Mouse (Mus musculus): Measurements from ENCODE around the gene Gckr. TPM values are rescaled to one million over a fixed set of nuclear protein-coding genes. Genes with fewer than 3 reads are reported as not detected.
A peak's percentile ranks its signal among the peaks of the same experiment; 100 is the strongest.

Gckr gene
- not detected in 3 replicates for total RNA-seq (2017)

GRCm38 (mm10) chr5:31297047-31297757 lies at the start of gene Gckr:
Gene Gckr, plus strand, starts transcription at chr5:31297443.
- ATAC-seq (replicated peaks; ENCODE audit: insufficient number of reproducible peaks, low FRiP score, low TSS enrichment, poor library complexity, severe bottlenecking) = no peak

DNA sequence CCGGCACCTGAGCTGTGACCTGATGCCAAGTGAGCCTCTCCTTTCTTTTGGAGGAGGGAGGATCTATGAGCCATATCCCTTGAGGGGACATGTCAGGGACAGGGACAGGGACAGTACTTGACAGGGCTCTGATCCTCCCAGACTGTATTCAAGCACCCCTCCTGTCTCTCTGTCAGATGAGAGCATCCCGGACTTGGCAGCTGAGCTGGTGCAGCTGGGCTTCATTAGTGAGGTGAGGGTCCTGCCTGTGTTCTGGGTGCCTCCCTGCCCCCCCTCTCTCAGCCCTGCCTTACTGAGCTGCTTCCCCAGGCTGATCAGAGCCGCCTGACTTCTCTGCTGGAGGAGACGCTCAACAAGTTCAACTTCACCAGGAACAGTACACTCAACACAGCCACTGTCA lies 46.5 kb upstream of the Gckr start:
- no peak for ATAC-seq (replicated peaks; ENCODE audit: insufficient number of reproducible peaks, low FRiP score, low TSS enrichment, poor library complexity, severe bottlenecking)

DNA sequence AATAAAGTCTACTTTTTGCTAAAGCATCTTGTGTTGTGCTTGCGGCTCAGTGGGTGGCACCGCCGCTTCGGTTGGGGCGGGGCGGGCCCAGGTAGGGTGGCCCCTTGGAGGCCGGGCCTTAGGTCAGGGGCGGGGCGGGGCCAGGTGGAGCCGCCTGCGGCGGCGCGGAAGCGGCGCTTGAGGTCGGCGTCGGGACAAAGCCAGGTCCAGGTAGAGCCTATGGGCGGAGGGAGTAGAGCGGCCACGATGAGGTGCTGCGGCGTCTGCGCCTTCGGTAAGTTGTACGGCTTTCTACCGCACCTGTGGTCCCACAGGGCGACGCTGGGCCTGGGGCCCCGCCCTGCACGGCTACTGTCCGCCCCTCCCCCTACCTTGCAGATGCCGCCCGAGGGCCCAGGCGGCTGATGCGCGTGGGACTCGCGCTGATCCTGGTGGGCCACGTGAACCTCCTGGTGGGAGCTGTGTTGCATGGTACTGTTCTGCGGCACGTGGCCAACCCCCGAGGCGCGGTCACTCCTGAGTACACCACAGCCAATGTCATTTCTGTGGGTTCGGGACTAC lies 45.6 kb upstream of the Gckr start, which contains the start of gene Krtcap3:
TSS of gene Krtcap3 (plus strand) at position 151 of the 561 bp plus-strand sequence.
- no peak for ATAC-seq (replicated peaks; ENCODE audit: insufficient number of reproducible peaks, low FRiP score, low TSS enrichment, poor library complexity, severe bottlenecking)

GRCm38 (mm10) chr5:31252151-31252550 lies 45.1 kb upstream of the Gckr start:
- ATAC-seq (replicated peaks; ENCODE audit: insufficient number of reproducible peaks, low FRiP score, low TSS enrichment, poor library complexity, severe bottlenecking) = no peak

DNA sequence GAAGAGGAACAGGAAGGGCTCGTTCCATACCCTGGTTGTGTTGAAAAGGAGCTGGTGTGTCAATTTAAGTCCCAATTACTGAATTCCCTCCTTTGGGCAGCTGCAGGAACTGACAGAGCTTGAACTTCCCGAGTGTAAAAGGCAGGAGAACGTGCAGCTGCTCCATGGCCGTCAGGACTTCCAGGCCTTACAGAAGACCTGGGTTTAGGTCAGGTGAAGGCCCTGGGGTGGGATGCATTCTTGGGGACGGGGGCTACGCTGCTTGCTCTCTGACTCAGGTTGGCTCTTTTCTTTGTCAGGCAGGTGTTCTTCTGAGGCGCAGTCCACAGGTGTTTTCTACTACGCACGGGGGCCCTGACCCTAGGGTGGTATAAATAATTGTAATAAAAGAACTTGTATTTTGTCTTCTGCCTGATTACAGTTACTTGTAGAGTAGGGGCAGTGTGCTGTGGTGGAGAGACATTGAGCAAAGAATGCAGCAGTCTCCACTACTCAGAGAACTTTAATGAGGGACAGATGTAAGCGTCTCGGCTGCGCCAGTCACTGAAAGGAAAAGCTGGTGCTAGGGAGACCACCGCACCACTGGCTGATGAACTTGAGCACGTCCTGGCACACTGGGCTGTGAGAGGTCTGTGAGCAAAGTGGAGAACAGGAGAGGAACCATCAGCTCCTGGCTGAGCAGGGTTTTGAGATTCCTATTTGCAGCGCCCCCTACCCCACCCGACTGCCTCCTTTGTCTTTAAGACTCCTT lies 44.3 kb upstream of the Gckr start:
- no peak for ATAC-seq (replicated peaks; ENCODE audit: insufficient number of reproducible peaks, low FRiP score, low TSS enrichment, poor library complexity, severe bottlenecking)

- no peak for ATAC-seq (replicated peaks; ENCODE audit: insufficient number of reproducible peaks, low FRiP score, low TSS enrichment, poor library complexity, severe bottlenecking)
Measured at GRCm38 (mm10) chr5:31253806-31254205, 43.4 kb upstream of the Gckr start.

DNA sequence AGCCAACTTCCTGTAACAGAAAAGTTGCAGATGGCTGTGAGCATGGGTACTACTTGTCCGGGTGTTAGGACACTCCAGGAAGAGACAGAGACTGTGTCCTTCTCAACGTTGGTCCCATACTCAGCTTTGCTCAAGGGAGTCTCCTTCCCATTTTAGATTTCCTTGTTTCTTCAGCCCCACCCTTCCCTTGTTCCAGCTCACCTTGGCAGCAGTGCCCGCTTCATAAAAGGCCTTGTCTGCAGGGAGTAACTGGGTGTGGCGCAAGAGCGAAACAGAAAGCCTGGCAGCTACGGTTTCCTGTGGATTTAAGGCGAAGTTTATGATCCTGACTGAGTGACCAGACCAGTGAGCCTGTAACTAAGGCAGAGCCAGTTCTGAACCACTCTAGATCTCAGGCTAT lies 42.8 kb upstream of the Gckr start:
- ATAC-seq (replicated peaks; ENCODE audit: insufficient number of reproducible peaks, low FRiP score, low TSS enrichment, poor library complexity, severe bottlenecking) = no peak

GRCm38 (mm10) chr5:31254901-31255300 lies 42.3 kb upstream of the Gckr start:
- ATAC-seq (replicated peaks; ENCODE audit: insufficient number of reproducible peaks, low FRiP score, low TSS enrichment, poor library complexity, severe bottlenecking) = no peak

- ATAC-seq (replicated peaks; ENCODE audit: insufficient number of reproducible peaks, low FRiP score, low TSS enrichment, poor library complexity, severe bottlenecking) = no peak
Measured at GRCm38 (mm10) chr5:31255381-31255780, 41.9 kb upstream of the Gckr start.

- peak; percentile 69 for ATAC-seq (replicated peaks; ENCODE audit: insufficient number of reproducible peaks, low FRiP score, low TSS enrichment, poor library complexity, severe bottlenecking)
Measured at GRCm38 (mm10) chr5:31255971-31256370, 41.3 kb upstream of the Gckr start.

DNA sequence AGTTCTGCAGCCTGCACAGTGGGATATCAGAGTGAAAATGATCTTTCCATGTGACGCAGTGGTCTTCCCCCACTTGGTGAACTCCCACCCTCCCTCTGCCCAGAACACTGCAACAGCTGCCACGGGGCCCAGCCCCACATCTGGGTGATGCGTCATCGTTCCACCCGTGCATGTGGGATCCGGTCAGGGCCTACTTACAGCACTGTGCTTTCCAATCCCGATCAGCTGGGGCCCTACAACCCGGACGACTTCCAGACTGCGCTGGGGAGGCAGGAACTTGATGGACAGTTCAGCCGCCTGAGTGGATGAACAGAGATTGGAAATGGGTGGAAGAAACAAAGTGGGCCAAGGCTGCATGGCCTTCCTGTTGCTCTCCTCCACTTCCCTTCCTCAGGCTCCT lies 39.6 kb upstream of the Gckr start:
- ATAC-seq (replicated peaks; ENCODE audit: insufficient number of reproducible peaks, low FRiP score, low TSS enrichment, poor library complexity, severe bottlenecking) = no peak

DNA sequence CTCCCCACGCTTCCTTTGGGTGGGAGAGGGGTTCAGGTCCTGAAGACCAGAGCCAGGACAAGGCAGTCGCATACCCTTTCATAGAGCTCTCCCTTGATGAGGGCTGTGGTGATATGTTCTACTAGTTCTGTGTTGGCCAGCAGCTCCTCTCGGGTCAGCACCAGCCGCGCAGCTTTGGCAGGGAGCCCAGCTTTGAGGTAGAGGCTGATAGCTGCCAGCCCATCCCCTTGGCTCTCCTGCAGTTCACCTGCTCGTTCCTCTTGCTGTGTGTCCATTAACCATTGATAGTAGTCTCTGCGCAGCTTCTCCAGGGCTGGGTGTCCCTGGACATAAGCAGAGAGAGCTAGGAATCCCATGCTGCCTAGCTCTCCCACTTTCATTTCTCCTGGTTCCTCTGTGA lies 31.1 kb upstream of the Gckr start:
- ATAC-seq (replicated peaks; ENCODE audit: insufficient number of reproducible peaks, low FRiP score, low TSS enrichment, poor library complexity, severe bottlenecking) = no peak

- ATAC-seq (replicated peaks; ENCODE audit: insufficient number of reproducible peaks, low FRiP score, low TSS enrichment, poor library complexity, severe bottlenecking) = 0 out of 2 replicates have a peak, but pooled peaks have one; percentile 25
Measured at GRCm38 (mm10) chr5:31267686-31268085, 29.6 kb upstream of the Gckr start.

DNA sequence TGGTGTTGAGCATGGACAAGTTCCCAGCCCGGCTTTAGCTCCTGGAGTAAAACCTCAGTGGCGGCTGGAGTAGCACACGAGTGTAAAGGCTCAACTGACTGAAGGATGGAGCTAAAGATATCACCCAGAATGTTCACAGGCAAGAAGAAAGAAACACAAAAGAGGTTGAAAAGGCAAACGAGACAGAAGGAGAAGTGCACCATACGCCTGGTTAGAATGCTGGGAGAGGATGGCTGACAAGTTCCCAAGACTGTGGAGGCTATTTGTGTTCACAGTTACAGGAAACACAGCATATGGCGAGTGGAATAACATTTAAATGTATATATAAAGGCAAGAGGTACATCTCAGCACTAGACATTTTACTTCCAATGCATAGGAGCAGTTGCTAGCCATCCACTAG lies 24.2 kb upstream of the Gckr start:
- no peak for ATAC-seq (replicated peaks; ENCODE audit: insufficient number of reproducible peaks, low FRiP score, low TSS enrichment, poor library complexity, severe bottlenecking)

- 0 out of 2 replicates have a peak, but pooled peaks have one; percentile 9 for ATAC-seq (replicated peaks; ENCODE audit: insufficient number of reproducible peaks, low FRiP score, low TSS enrichment, poor library complexity, severe bottlenecking)
Measured at GRCm38 (mm10) chr5:31279245-31279988, 17.8 kb upstream of the Gckr start.

DNA sequence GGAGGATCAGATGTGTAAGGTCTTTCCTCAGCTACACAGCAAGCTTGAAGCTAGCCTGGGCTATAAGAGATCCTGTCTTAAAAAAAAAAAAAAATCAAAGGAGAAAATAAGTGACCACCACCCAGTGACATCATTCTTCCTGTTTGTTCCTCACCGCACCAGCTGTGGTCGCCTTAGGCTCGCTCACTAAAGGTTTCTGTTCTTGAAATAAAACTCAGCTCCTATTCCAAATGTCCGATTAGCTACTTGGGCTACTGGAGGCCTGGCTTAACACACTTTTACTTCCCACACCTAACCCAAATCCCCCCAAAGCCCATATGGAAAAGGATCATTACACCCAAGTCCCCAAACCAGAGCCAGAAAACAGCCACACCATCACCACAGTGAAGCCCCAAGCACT lies 9.0 kb upstream of the Gckr start:
- 0 out of 2 replicates have a peak, but pooled peaks have one; percentile 25 for ATAC-seq (replicated peaks; ENCODE audit: insufficient number of reproducible peaks, low FRiP score, low TSS enrichment, poor library complexity, severe bottlenecking)

- ATAC-seq (replicated peaks; ENCODE audit: insufficient number of reproducible peaks, low FRiP score, low TSS enrichment, poor library complexity, severe bottlenecking) = no peak
Measured at GRCm38 (mm10) chr5:31288655-31289054, 8.6 kb upstream of the Gckr start.

- no peak for ATAC-seq (replicated peaks; ENCODE audit: insufficient number of reproducible peaks, low FRiP score, low TSS enrichment, poor library complexity, severe bottlenecking)
Measured at GRCm38 (mm10) chr5:31289626-31290230, 7.5 kb upstream of the Gckr start.

Data from monocyte, adult 5-6 weeks (primary cell).